Mouse (Mus musculus) forebrain, embryonic 14.5 days (tissue): ENCODE measurements around the gene 4930519G04Rik. TPM values are rescaled to one million over a fixed set of nuclear protein-coding genes. Genes with fewer than 3 reads are reported as not detected.

ENCODE experiments used
- ATAC-seq: fragments of 200-750 bp; cut with Nextera tagmentation; 2 replicates; pipeline ENCODE4 v1.8.0; 2017; ENCODE audit warnings: mild to moderate bottlenecking, moderate library complexity
- DNase-seq: peaks from one replicate; pipeline ENCODE4 v3.0.0-alpha.2; 2015; ENCODE audit warnings: low spot score
- H3K27ac ChIP-seq: fragments of 300-500 bp; sonication (generic); 2 replicates; pipeline ENCODE4 v1.5.1; 2014; ENCODE audit warnings: low read depth, mild to moderate bottlenecking, control low read depth, low read length, moderate library complexity
- H3K27me3 ChIP-seq: fragments of 300-500 bp; sonication (generic); replicated peaks from 2 replicates; pipeline ENCODE4 v1.6.1; 2014; ENCODE audit warnings: low read length, control low read depth, mixed read lengths; ENCODE audit not compliant: control insufficient read depth, insufficient read depth
- H3K36me3 ChIP-seq: fragments of 300-500 bp; sonication (generic); 2 replicates; pipeline ENCODE4 v1.6.1; 2014; ENCODE audit warnings: low read length, control low read depth; ENCODE audit not compliant: control insufficient read depth, insufficient read depth
- H3K4me1 ChIP-seq: fragments of 300-500 bp; sonication (generic); 2 replicates; pipeline ENCODE4 v1.6.1; 2014; ENCODE audit warnings: antibody characterized with exemption, low read length, control low read depth; ENCODE audit not compliant: control insufficient read depth, insufficient read depth
- H3K4me2 ChIP-seq: fragments of 300-500 bp; sonication (generic); 2 replicates; pipeline ENCODE4 v1.6.1; 2014; ENCODE audit warnings: mild to moderate bottlenecking, control low read depth, low read length
- H3K4me3 ChIP-seq: fragments of 300-500 bp; sonication (generic); 2 replicates; pipeline ENCODE4 v1.5.1; 2014; ENCODE audit warnings: low read depth, low read length, control low read depth
- H3K9ac ChIP-seq: fragments of 300-500 bp; sonication (generic); 2 replicates; pipeline ENCODE4 v1.6.1; 2014; ENCODE audit warnings: mild to moderate bottlenecking, low read length, control low read depth, moderate library complexity
- H3K9me3 ChIP-seq: fragments of 300-500 bp; sonication (generic); replicated peaks from 2 replicates; pipeline ENCODE4 v1.6.1; 2016; ENCODE audit warnings: low read length, control low read depth, mixed read lengths; ENCODE audit not compliant: control insufficient read depth
- WGBS: fragments of 180-500 bp; shearing (Covaris S2); extraction: QIAGEN DNeasy Blood & Tissue Kit; methylation state at CpG from one replicate; pipeline ENCODE4 v1.1.7; 2014; 5-methylcytosine and 5-hydroxymethylcytosine counted together
- polyA plus RNA-seq: library from polyadenylated mRNA; unstranded; fragments of >200 nt; fragmentation: Nextera tagmentation; extraction: Ambion mirVana; gene quantifications from 2 replicates; pipeline ENCODE4 v1.2.1, GENCODE M21; 2014

4930519G04Rik gene
- polyA plus RNA-seq, 1 experiment from 2014 or later: not detected

GRCm38 (mm10) chr5:114883022-114883421 is 29.6 kb downstream of the 4930519G04Rik start:
- Histone ChIP-seq H3K9ac (no peak overlapping the region), H3K4me2 (no peak overlapping the region), H3K27ac (no peak overlapping the region), H3K4me1 (no peaks in the 10 kb centered on the region), H3K4me3 (no peak overlapping the region), H3K36me3 (no peaks in the 10 kb centered on the region), H3K27me3 (no peaks in the 10 kb centered on the region), H3K9me3 (no peaks in the 10 kb centered on the region)
- WGBS: 96% methylated on average over 11 of the region's 11 CpGs
- no peak for DNase-seq
- ATAC-seq: no peak

GRCm38 (mm10) chr5:114886801-114887200 is 33.3 kb downstream of the 4930519G04Rik start:
- WGBS: 69% methylated on average over 6 of the region's 6 CpGs

DNA sequence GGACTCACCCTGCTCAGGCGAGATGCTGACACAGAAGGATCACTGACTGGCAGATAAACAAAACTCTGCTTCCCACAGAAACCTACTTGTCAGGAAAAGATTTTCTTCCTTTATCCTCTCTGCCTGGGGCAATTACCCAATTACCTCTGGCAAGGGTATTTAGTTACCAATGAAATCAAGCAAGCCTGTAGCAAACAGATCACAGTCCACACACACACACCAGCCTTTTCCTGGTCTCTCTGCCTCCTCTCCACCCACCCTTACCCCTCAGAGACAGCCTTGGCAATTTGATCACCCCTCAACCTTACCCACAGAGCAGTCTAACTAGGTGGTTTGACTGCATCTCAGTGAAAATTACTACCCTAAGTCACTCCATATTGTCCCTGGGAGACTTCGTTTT is 35.5 kb downstream of the 4930519G04Rik start:
- DNase-seq: no peak
- 72% methylated on average over 2 of the region's 2 CpGs for WGBS
- Histone ChIP-seq H3K27me3 (no peaks in the 10 kb centered on the region), H3K9ac (no peak overlapping the region), H3K4me2 (no peak overlapping the region), H3K9me3 (no peaks in the 10 kb centered on the region), H3K36me3 (no peaks in the 10 kb centered on the region), H3K27ac (no peak overlapping the region), H3K4me3 (no peak overlapping the region), H3K4me1 (no peaks in the 10 kb centered on the region)
- no peak for ATAC-seq

More at GRCm38 (mm10) chr5:114886801-114887200, 33.3 kb downstream of the 4930519G04Rik start:
- Histone ChIP-seq H3K27me3 (no peaks in the 10 kb centered on the region), H3K9me3 (no peaks in the 10 kb centered on the region), H3K27ac (no peak overlapping the region), H3K4me2 (no peak overlapping the region), H3K36me3 (no peaks in the 10 kb centered on the region), H3K4me3 (no peak overlapping the region), H3K4me1 (no peaks in the 10 kb centered on the region), H3K9ac (no peak overlapping the region)
- DNase-seq: no peak
- no peak for ATAC-seq

DNA sequence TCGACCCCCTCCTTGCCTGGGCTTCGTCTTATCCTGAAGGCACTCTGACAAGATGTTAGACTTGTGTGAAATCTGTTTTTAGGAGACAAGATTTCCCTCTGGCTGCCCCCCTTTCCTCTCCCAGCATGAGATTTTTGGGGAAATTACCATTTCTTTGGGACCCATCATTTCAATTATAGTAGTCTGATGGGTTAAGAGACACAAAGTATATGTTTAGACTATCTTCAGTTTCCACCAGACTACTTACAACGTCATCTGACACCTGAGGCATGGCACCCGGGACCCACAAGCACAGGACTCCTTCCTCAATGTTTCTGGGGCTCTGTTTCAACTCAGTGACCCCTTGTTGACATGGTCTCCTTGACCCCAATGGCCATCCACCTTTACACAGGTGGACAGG is 42.1 kb downstream of the 4930519G04Rik start:
- DNase-seq: no peak
- H3K36me3 ChIP-seq: no peaks in the 10 kb centered on the region
- no peaks in the 10 kb centered on the region for H3K4me1 ChIP-seq
- H3K9me3 ChIP-seq: no peaks in the 10 kb centered on the region
- H3K4me2 ChIP-seq: no peak overlapping the region
- no peak overlapping the region for H3K9ac ChIP-seq
- no peak overlapping the region for H3K4me3 ChIP-seq
- ATAC-seq: no peak
- WGBS: 96% methylated on average over 4 of the region's 4 CpGs
- H3K27ac ChIP-seq: no peak overlapping the region
- no peaks in the 10 kb centered on the region for H3K27me3 ChIP-seq

DNA sequence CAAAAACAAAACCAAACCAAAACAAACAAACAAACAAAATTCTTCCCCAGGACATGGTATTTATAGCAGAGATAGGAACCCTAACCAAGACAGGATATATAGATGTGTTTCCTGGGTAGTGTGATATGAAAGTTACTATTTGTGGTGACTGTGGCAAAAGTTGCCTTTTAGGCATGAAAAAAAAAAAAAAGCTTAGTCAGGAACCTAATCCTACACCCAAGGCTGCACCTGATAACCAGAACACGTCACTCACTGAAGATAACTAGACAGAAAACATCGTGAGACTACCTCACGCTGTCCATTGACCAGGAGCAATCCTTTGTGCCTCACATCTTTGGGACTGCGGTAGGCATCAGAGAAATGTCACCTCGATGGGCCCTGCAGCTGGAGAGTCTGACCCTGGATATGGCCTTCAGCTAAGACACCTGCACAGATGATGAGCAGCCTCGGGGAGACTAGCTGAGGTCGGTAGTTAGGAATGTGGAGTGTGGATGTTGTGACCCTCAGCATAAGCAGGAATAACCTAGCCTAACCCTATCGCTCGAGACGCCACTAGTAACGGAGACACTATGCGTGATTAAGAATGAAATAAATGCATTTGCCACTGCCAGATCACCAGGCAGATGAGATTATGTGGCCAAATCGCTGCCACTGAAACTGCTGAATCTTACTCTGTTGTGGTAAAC is 43.4 kb downstream of the 4930519G04Rik start, which contains the start of gene Oasl2:
Oasl2 (plus strand) TSS at position 249 of the 686 bp plus-strand sequence.
- no peak for DNase-seq
- H3K4me2 ChIP-seq: no peak within 1 kb of the TSS
- H3K27ac ChIP-seq: no peak within 1 kb of the TSS
- no peaks in the 10 kb centered on the region for H3K36me3 ChIP-seq
- no peak for ATAC-seq
- WGBS: 68% methylated on average over 13 of the region's 13 CpGs
- H3K4me3 ChIP-seq: no peak within 1 kb of the TSS
- no peaks in the 10 kb centered on the region for H3K9me3 ChIP-seq
- H3K9ac ChIP-seq: no peak within 1 kb of the TSS
- no peaks in the 10 kb centered on the region for H3K4me1 ChIP-seq
- no peaks in the 10 kb centered on the region for H3K27me3 ChIP-seq

DNA sequence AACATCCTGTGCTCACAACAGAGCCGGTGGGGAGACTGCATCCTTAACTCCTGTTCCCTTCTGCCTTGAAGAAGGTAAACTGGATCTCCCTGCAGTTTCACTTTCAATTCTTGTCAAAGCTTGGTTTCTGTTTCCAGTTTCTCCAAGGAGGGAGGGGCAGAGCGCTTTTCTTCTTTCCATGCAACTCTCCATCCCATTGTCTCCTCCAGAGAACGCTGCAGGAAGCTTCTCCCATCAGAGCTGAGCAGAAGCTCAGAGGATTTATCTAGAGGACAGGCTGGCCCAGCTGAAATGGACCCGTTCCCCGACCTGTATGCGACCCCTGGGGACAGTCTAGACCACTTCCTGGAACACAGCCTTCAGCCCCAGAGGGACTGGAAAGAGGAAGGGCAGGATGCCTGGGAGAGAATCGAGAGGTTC is 43.9 kb downstream of the 4930519G04Rik start:
- no peak overlapping the region for H3K4me2 ChIP-seq
- DNase-seq: no peak
- H3K4me1 ChIP-seq: no peaks in the 10 kb centered on the region
- no peak overlapping the region for H3K9ac ChIP-seq
- no peaks in the 10 kb centered on the region for H3K36me3 ChIP-seq
- no peak for ATAC-seq
- 13% methylated on average over 7 of the region's 7 CpGs for WGBS
- H3K9me3 ChIP-seq: no peaks in the 10 kb centered on the region
- no peak overlapping the region for H3K27ac ChIP-seq
- H3K4me3 ChIP-seq: no peak overlapping the region
- H3K27me3 ChIP-seq: no peaks in the 10 kb centered on the region

DNA sequence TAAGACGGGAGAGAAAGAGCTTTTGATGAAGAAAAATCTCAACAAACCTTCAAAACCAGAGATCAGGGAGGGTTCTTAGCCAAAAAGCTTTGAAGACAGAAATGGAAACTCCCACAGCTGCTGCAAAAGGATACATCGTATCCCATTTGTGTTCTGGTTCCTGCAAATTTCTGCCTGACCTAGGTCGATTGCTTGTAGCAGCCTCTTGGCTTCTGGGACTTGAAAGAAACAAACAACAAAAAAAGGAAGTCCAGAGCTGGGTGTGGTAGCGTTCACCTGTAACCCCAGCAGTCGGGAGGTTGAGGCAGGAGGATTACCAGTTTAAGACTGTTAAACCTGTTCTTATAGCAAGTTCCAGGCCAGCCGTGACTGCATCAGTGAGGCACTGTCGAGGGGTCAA is 45.4 kb downstream of the 4930519G04Rik start:
- H3K27me3 ChIP-seq: no peaks in the 10 kb centered on the region
- DNase-seq (no peak), ATAC-seq (no peak)
- no peak overlapping the region for H3K9ac ChIP-seq
- 80% methylated on average over 7 of the region's 7 CpGs for WGBS
- no peaks in the 10 kb centered on the region for H3K36me3 ChIP-seq
- H3K27ac ChIP-seq: no peak overlapping the region
- no peak overlapping the region for H3K4me2 ChIP-seq
- H3K4me3 ChIP-seq: no peak overlapping the region
- H3K9me3 ChIP-seq: no peaks in the 10 kb centered on the region
- no peaks in the 10 kb centered on the region for H3K4me1 ChIP-seq

- Histone ChIP-seq H3K9me3 (no peaks in the 10 kb centered on the region), H3K9ac (no peak overlapping the region), H3K36me3 (no peaks in the 10 kb centered on the region), H3K4me1 (no peaks in the 10 kb centered on the region), H3K4me3 (no peak overlapping the region), H3K4me2 (no peak overlapping the region), H3K27ac (no peak overlapping the region), H3K27me3 (no peaks in the 10 kb centered on the region)
- no peak for ATAC-seq
- DNase-seq: peak; percentile 47
- 23% methylated on average over 1 of the region's 1 CpGs for WGBS
Observed at GRCm38 (mm10) chr5:114902413-114902812, 48.9 kb downstream of the 4930519G04Rik start.

- no peak overlapping the region for H3K27ac ChIP-seq
- no peaks in the 10 kb centered on the region for H3K4me1 ChIP-seq
- H3K9me3 ChIP-seq: no peaks in the 10 kb centered on the region
- no peak for ATAC-seq
- H3K4me3 ChIP-seq: no peak overlapping the region
- no peaks in the 10 kb centered on the region for H3K27me3 ChIP-seq
- no peaks in the 10 kb centered on the region for H3K36me3 ChIP-seq
- 51% methylated on average over 13 of the region's 13 CpGs for WGBS
- no peak overlapping the region for H3K4me2 ChIP-seq
- no peak overlapping the region for H3K9ac ChIP-seq
- no peak for DNase-seq
Observed at GRCm38 (mm10) chr5:114908598-114909305, 55.3 kb downstream of the 4930519G04Rik start.
